Mouse (Mus musculus) testis, adult 2 months (tissue): ENCODE data around the gene E130309D02Rik.

Experiments used
- CTCF ChIP-seq: fragments of 200-500 bp; IDR thresholded peaks from 2 replicates; pipeline ENCODE4 v1.5.1; 2012; ENCODE audit warnings: low read depth, mild to moderate bottlenecking, inconsistent platforms, low read length, moderate library complexity; ENCODE audit not compliant: control insufficient read depth, insufficient read depth, insufficient replicate concordance
- POLR2A ChIP-seq: fragments of 200-500 bp; IDR thresholded peaks from 2 replicates; pipeline ENCODE4 v1.6.1; 2012; ENCODE audit warnings: low read depth, mild to moderate bottlenecking, inconsistent platforms, low read length, moderate library complexity; ENCODE audit not compliant: control insufficient read depth

GRCm38 (mm10) chr5:143289299-143289698 is 25.9 kb downstream of the E130309D02Rik start:
- TF ChIP-seq CTCF (no peak), POLR2A (no peak)
